Mouse (Mus musculus): ENCODE results near the gene Abhd17a.

GRCm38 (mm10) chr10:80566375-80567092 lies 23.6 kb downstream of the Abhd17a start:
- TF ChIP-seq CTCF (IDR thresholded peaks at IDR 0.05; ENCODE audit: low read depth, low read length) (peak; percentile 98), POLR2A (IDR thresholded peaks at IDR 0.05; ENCODE audit: extremely low read depth, insufficient read depth, low read length) (no peak)

Data from liver, adult 2 months (tissue).